Mouse (Mus musculus) hindbrain, postnatal 0 days (tissue): Measurements from ENCODE around the gene Gm49425. TPM values are rescaled to one million over a fixed set of nuclear protein-coding genes. Genes with fewer than 3 reads are reported as not detected.

Experiments used
- ATAC-seq: fragments of 200-750 bp; cut with Nextera tagmentation; 2 replicates; pipeline ENCODE4 v1.8.0; 2017; ENCODE audit warnings: mild to moderate bottlenecking, moderate TSS enrichment, moderate library complexity
- DNase-seq: peaks from one replicate; pipeline ENCODE4 v3.0.0-alpha.2; 2015; ENCODE audit warnings: low spot score
- H3K27ac ChIP-seq: fragments of 300-500 bp; sonication (generic); 2 replicates; pipeline ENCODE4 v1.5.1; 2014; ENCODE audit warnings: mild to moderate bottlenecking
- H3K27me3 ChIP-seq: fragments of 300-500 bp; sonication (generic); 2 replicates; pipeline ENCODE4 v1.6.1; 2014; ENCODE audit warnings: low read length, mixed read lengths; ENCODE audit not compliant: insufficient read depth
- H3K36me3 ChIP-seq: fragments of 300-500 bp; sonication (generic); 2 replicates; pipeline ENCODE4 v1.6.1; 2014; ENCODE audit warnings: low read length, mixed read lengths; ENCODE audit not compliant: insufficient read depth
- H3K4me1 ChIP-seq: fragments of 300-500 bp; sonication (generic); 2 replicates; pipeline ENCODE4 v1.6.1; 2014; ENCODE audit warnings: antibody characterized with exemption, low read length, mixed read lengths; ENCODE audit not compliant: insufficient read depth
- H3K4me2 ChIP-seq: fragments of 300-500 bp; sonication (generic); 2 replicates; pipeline ENCODE4 v1.6.1; 2014; ENCODE audit warnings: low read depth, mild to moderate bottlenecking, low read length, moderate library complexity, mixed read lengths
- H3K4me3 ChIP-seq: fragments of 300-500 bp; sonication (generic); 2 replicates; pipeline ENCODE4 v1.5.1; 2014; ENCODE audit warnings: low read length
- H3K9ac ChIP-seq: fragments of 300-500 bp; sonication (generic); replicated peaks from 2 replicates; pipeline ENCODE4 v1.6.1; 2014; ENCODE audit warnings: mild to moderate bottlenecking, low read length, moderate library complexity, mixed read lengths
- H3K9me3 ChIP-seq: fragments of 300-500 bp; sonication (generic); 2 replicates; pipeline ENCODE4 v1.6.1; 2016; ENCODE audit warnings: low read length, mixed read lengths
- CTCF ChIP-seq: IDR thresholded peaks from 2 replicates; pipeline ENCODE4 v1.5.1; 2016; ENCODE audit warnings: antibody characterized with exemption, control low read depth, low read depth
- WGBS: fragments of 180-500 bp; shearing (Covaris S2); extraction: QIAGEN DNeasy Blood & Tissue Kit; methylation state at CpG from one replicate; pipeline ENCODE4 v1.1.7; 2014; 5-methylcytosine and 5-hydroxymethylcytosine counted together
- polyA plus RNA-seq: library from polyadenylated mRNA; unstranded; fragments of >200 nt; fragmentation: Nextera tagmentation; extraction: Ambion mirVana; gene quantifications from 2 replicates; pipeline ENCODE4 v1.2.1, GENCODE M21; 2015
- total RNA-seq: library from RNA; depleted of rRNA; stranded (reverse); fragments of >200 nt; gene quantifications from 2 replicates; pipeline ENCODE4 v1.2.3, GENCODE M21; 2014

The Gm49425 gene
- total and polyA plus RNA-seq, 2 experiments from 2014 or later: not detected

DNA sequence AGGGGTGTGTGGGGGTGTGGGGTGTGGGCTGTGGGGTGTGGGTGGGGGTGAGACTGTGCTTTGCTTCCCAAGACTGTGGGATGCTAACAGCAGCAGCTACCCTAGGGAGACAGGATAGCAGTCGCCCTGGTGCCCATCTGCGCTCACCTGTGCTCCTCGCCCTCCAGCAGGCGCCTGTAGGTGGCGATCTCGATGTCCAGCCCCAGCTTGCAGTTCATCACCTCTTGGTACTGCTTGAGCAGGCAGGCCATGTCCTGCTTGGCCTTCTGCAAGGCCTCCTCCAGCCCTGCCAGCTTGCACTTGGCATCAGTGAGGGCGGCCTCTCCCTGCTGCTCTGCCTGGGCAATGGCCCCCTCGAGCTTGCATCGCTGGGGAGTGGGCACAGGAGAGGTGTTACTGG, 25.5 kb upstream of the Gm49425 start:
- Histone ChIP-seq H3K27ac (no peak overlapping the region), H3K9me3 (no peaks in the 10 kb centered on the region), H3K4me3 (no peak overlapping the region), H3K4me1 (no peaks in the 10 kb centered on the region), H3K4me2 (no peak overlapping the region), H3K9ac (no peak overlapping the region), H3K27me3 (no peaks in the 10 kb centered on the region), H3K36me3 (no peaks in the 10 kb centered on the region)
- DNase-seq: no peak
- TF ChIP-seq CTCF: peak; percentile 16; the same call in 1 of the 2 replicates
- WGBS: 67% methylated on average over 9 of the region's 9 CpGs
- ATAC-seq: no peak

DNA sequence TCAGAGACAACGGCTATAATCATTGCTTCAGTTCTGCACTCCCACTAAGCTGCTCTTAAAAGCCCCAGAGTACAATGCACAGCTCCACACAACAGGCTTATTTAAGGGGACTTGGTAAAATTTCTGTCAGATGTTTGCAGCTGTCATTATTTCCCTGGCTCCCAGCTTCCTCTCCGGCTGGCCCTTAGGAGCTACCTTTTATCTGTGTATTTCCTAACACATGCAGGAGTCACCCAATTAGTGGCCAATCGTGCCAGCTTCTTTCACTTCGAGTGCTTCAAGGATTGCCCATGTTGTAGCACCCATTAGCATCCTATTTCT, 21.5 kb upstream of the Gm49425 start:
- Histone ChIP-seq H3K4me3 (no peak overlapping the region), H3K4me2 (no peak overlapping the region), H3K27me3 (no peaks in the 10 kb centered on the region), H3K36me3 (no peaks in the 10 kb centered on the region), H3K9me3 (no peaks in the 10 kb centered on the region), H3K4me1 (no peaks in the 10 kb centered on the region), H3K9ac (no peak overlapping the region), H3K27ac (no peak overlapping the region)
- WGBS: 70% methylated on average over 4 of the region's 4 CpGs
- TF ChIP-seq CTCF: no peak
- no peak for DNase-seq
- no peak for ATAC-seq

DNA sequence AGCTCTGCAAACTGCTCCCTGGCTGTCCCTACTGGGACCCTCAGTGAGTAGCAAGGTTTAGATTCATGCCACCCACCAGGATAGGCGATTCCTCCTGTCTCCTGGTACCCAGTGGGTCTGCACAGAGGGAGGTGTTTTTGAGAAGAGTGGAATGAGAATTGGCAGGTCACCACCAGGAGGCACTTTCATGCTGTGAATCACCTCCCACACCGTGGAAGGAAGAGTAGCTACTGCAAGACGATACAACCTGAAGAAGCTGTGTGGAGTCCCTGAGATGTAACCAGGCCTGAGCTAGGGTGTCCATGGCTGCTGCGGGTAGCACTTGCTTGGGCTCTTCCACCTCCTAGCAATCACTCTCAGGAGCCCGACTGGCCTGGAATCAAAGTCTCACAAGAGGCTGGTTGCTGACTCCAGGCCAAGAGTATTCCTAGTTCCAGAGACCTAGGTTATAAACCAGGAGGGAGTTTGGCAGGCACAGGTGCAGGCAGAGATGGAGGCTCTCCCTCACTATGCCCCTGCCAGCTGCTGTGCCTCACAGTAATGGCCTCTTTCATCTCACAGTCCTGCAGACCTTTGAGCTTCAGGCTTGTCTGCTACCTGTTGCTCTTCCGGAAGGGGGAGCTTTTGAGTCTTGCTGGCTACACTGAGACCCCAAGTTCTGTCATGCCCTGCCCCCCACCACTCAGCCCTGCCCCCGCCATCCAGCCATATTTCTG, 21.0 kb upstream of the Gm49425 start:
- no peaks in the 10 kb centered on the region for H3K9me3 ChIP-seq
- DNase-seq (no peak), ATAC-seq (no peak)
- no peak overlapping the region for H3K27ac ChIP-seq
- no peak overlapping the region for H3K9ac ChIP-seq
- no peak overlapping the region for H3K4me2 ChIP-seq
- WGBS: 42% methylated on average over 7 of the region's 7 CpGs
- H3K4me1 ChIP-seq: no peaks in the 10 kb centered on the region
- no peaks in the 10 kb centered on the region for H3K27me3 ChIP-seq
- peak; percentile 24 for TF ChIP-seq CTCF
- H3K4me3 ChIP-seq: no peak overlapping the region
- no peaks in the 10 kb centered on the region for H3K36me3 ChIP-seq

DNA sequence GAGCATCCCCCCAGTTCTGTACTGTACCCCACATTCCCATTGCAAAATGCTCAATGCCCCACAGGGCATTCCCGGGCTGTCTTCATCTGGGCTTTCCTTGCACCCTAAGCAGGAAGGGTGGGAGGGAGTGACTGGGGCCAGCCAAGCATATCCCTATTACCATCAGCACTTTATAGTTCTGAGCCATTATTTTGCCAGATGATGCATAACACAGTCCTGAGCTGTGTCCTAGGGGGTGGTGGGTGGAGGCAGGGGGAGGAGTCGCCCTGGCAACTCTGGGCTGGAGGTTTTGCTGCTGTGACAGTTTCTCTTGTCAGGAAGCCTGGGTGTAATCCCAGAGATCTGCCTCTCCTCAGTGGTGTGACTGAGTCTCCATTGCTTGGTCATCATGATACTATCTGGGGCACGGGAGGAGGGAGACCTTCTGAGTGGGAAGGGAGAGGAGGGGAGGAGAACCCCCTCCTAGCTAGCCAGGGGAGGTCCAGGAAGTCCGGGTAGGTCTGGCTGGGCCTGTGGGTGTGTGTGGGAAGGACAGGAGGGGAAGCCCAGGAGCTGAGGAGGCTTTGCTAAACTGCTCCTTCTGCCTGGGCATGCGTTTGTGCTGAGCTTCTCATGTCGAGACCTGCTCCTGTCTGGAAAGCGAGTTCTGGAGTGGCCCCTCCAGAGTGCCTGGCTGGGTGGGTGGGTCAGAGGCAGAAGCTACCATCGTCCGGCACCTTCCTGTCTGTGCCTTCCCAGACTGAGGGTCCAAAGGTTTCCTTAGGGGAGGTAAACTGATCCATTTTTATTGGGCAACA, 19.2 kb upstream of the Gm49425 start:
- DNase-seq (no peak), ATAC-seq (no peak)
- H3K4me1 ChIP-seq: no peaks in the 10 kb centered on the region
- WGBS: 62% methylated on average over 9 of the region's 9 CpGs
- no peaks in the 10 kb centered on the region for H3K27me3 ChIP-seq
- H3K36me3 ChIP-seq: no peaks in the 10 kb centered on the region
- no peaks in the 10 kb centered on the region for H3K9me3 ChIP-seq
- H3K4me3 ChIP-seq: no peak overlapping the region
- no peak for TF ChIP-seq CTCF
- H3K9ac ChIP-seq: no peak overlapping the region
- H3K27ac ChIP-seq: no peak overlapping the region
- no peak overlapping the region for H3K4me2 ChIP-seq

DNA sequence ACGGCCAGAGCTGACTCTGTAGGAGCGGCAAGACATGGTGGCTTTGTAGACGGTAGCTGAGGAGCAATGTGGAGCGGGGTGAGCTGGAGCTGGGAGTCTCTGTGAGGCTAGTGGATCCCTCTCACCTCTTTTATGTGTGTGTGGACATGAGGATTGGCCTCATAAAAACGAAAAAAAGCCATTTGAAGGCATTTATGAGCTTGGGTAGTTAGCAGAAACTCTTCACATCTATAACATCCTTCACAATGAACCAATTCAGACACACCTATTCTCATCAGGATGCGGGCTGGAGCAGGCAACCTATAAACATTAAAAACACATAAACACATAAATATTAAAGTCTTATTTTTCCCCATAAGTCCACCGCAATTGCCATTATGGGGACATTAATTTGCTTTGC, 15.7 kb upstream of the Gm49425 start, which contains the start of gene Krt84:
TSS of gene Krt84 (minus strand) at position 101 of the 400 bp plus-strand sequence.
- Histone ChIP-seq H3K27ac (no peak within 1 kb of the TSS), H3K4me3 (no peak within 1 kb of the TSS), H3K9ac (no peak within 1 kb of the TSS), H3K27me3 (no peaks in the 10 kb centered on the region), H3K36me3 (no peaks in the 10 kb centered on the region), H3K4me2 (no peak within 1 kb of the TSS), H3K9me3 (no peaks in the 10 kb centered on the region), H3K4me1 (no peaks in the 10 kb centered on the region)
- TF ChIP-seq CTCF: no peak
- DNase-seq (no peak), ATAC-seq (no peak)
- 88% methylated on average over 7 of the region's 7 CpGs for WGBS

DNA sequence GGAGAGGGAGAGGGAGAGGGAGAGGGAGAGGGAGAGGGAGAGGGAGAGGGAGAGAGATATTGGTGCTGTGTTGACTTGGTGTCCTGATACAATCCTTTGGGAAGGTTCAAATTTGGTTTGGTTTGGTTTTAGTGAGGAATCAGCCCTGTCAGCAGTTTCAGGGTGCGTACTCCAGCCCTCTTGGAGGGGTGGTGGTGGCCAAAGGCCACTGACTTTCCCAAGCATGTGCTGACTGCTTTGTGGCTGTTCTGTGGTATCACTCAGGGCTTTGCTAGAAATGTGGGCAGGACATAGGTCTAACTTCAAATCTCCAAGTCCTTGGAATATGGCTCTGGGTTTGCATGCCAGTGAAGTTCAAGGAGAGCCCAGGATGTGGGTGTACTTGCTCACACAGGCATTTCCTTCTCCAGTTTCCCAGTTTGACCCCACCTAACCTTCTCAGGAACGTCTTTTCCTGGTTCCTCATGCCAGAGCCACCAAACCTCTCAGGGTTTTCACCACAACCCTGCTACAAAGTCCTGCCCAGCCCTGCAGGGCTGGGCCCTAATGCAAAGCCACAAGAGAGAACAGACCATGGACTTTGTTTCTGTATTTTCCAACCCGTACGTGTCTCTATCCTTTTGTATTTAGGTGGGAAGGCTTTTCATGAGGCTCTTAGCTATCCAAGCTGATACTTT, 5.6 kb upstream of the Gm49425 start:
- no peaks in the 10 kb centered on the region for H3K36me3 ChIP-seq
- TF ChIP-seq CTCF: no peak
- 82% methylated on average over 4 of the region's 4 CpGs for WGBS
- no peaks in the 10 kb centered on the region for H3K9me3 ChIP-seq
- no peak overlapping the region for H3K9ac ChIP-seq
- H3K27ac ChIP-seq: no peak overlapping the region
- H3K27me3 ChIP-seq: no peaks in the 10 kb centered on the region; the same call in 1 of the 2 replicates
- H3K4me3 ChIP-seq: no peak overlapping the region
- DNase-seq: no peak
- no peaks in the 10 kb centered on the region for H3K4me1 ChIP-seq
- no peak overlapping the region for H3K4me2 ChIP-seq
- ATAC-seq: no peak
